Mouse (Mus musculus) bone marrow, adult 2 months (tissue): ENCODE measurements around the gene Ascc2. TPM values are rescaled to one million over a fixed set of nuclear protein-coding genes. Genes with fewer than 3 reads are reported as not detected.

Source experiments
- H3K27ac ChIP-seq: fragments of 200-500 bp; 2 replicates; pipeline ENCODE4 v1.5.1; 2012; ENCODE audit warnings: low read depth, mild to moderate bottlenecking, control low read depth, inconsistent platforms, low read length; ENCODE audit not compliant: control insufficient read depth, poor library complexity, insufficient read depth
- H3K4me1 ChIP-seq: fragments of 200-500 bp; 2 replicates; pipeline ENCODE4 v1.6.1; 2011; ENCODE audit warnings: low read length; ENCODE audit not compliant: control insufficient read depth, insufficient read depth
- H3K4me3 ChIP-seq: fragments of 200-500 bp; replicated peaks from 2 replicates; pipeline ENCODE3; 2011; ENCODE audit warnings: mild to moderate bottlenecking, low read depth, low read length, control low read depth; ENCODE audit not compliant: control insufficient read depth
- CTCF ChIP-seq: fragments of 200-500 bp; IDR thresholded peaks from 2 replicates; pipeline ENCODE4 v1.5.1; 2011; ENCODE audit warnings: low read length, control low read depth; ENCODE audit not compliant: control insufficient read depth, insufficient read depth
- POLR2A ChIP-seq: fragments of 200-500 bp; IDR thresholded peaks from 2 replicates; pipeline ENCODE4 v1.6.1; 2011; ENCODE audit warnings: low read depth, mild to moderate bottlenecking, control low read depth, low read length, borderline replicate concordance; ENCODE audit not compliant: control insufficient read depth
- WGBS: fragments of 180-500 bp; shearing (Covaris S2); methylation state at CpG from one replicate; pipeline ENCODE4 v1.1.7; 2018; 5-methylcytosine and 5-hydroxymethylcytosine counted together
- polyA plus RNA-seq: library from polyadenylated mRNA; stranded (reverse); fragments of >200 nt; gene quantifications from 2 replicates; pipeline ENCODE4 v1.2.4, GENCODE M21; 2011; ENCODE audit warnings: low replicate concordance; ENCODE audit not compliant: missing spikeins, insufficient read depth, insufficient read length

Ascc2 gene
- 11.3 and 18.1 TPM in 2 replicates for polyA plus RNA-seq

GRCm38 (mm10) chr11:4637534-4638234, at the start of gene Ascc2:
Ascc2 (plus strand) TSS chr11:4637747.
- no peak for TF ChIP-seq CTCF
- peak; percentile 49; the same call in 1 of the 2 replicates for TF ChIP-seq POLR2A
- under 1% methylated on average over 35 of the region's 35 CpGs for WGBS
- no peaks in the 10 kb centered on the region; the same call in 1 of the 2 replicates for H3K4me1 ChIP-seq
- peak within 1 kb of the TSS; percentile 83 for H3K4me3 ChIP-seq
- H3K27ac ChIP-seq = peak within 1 kb of the TSS; percentile 50; the same call in 1 of the 2 replicates

DNA sequence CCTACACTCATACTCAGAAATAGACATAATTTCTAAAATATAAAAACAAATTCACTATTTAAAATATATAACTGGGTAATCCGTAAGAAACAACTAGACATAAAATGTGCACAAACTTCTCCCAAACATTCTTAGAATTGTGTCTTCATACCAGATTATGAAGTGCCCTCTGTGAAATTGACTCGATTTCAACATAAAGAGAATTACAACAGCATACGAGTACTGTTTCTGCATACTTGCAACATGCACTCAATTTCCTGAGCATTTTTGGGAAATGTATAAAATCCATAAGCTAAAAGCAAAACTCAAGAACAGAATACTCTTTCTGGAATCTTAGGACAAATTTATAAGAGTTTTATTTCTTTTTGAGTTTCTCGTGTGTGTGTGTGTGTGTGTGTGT, 45.7 kb upstream of the Ascc2 start:
- Histone ChIP-seq H3K4me3 (peak overlapping the region; percentile 12), H3K27ac (no peak overlapping the region), H3K4me1 (peaks cover 1% of the 10 kb centered on the region; the same call in 1 of the 2 replicates)
- 30% methylated on average over 4 of the region's 4 CpGs for whole genome bisulfite sequencing
- TF ChIP-seq CTCF = no peak
- no peak for TF ChIP-seq POLR2A

DNA sequence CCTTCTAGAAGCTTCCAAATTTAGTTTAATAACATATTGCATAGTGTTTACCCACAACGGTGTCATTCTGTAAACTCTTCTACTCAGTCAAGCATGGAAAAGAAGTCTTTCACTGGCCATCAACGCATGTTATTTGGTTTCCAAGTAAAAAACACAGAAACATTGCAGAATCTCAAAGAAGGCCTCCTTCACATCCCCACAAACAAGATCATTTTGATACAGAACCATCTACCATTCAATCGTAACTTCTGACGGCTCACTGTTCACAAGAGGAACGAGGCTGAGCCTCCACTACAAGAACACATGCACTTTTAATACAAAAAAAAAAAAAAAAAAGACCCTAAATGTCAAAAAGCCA, 44.1 kb upstream of the Ascc2 start:
- peak overlapping the region; percentile 71 for H3K4me3 ChIP-seq
- H3K4me1 ChIP-seq = peaks cover 1% of the 10 kb centered on the region; the same call in 1 of the 2 replicates
- 2% methylated on average over 5 of the region's 5 CpGs for WGBS
- TF ChIP-seq POLR2A = no peak
- no peak for TF ChIP-seq CTCF
- no peak overlapping the region for H3K27ac ChIP-seq

GRCm38 (mm10) chr11:4593849-4594607, 43.5 kb upstream of the Ascc2 start:
- peak overlapping the region; percentile 71 for H3K4me3 ChIP-seq
- under 1% methylated on average over 44 of the region's 45 CpGs for WGBS
- peak overlapping the region; percentile 97 for H3K27ac ChIP-seq
- H3K4me1 ChIP-seq = peaks cover 1% of the 10 kb centered on the region; the same call in 1 of the 2 replicates
- TF ChIP-seq POLR2A = peak; percentile 24; the same call in 1 of the 2 replicates
- TF ChIP-seq CTCF = no peak; the same call in 1 of the 2 replicates

DNA sequence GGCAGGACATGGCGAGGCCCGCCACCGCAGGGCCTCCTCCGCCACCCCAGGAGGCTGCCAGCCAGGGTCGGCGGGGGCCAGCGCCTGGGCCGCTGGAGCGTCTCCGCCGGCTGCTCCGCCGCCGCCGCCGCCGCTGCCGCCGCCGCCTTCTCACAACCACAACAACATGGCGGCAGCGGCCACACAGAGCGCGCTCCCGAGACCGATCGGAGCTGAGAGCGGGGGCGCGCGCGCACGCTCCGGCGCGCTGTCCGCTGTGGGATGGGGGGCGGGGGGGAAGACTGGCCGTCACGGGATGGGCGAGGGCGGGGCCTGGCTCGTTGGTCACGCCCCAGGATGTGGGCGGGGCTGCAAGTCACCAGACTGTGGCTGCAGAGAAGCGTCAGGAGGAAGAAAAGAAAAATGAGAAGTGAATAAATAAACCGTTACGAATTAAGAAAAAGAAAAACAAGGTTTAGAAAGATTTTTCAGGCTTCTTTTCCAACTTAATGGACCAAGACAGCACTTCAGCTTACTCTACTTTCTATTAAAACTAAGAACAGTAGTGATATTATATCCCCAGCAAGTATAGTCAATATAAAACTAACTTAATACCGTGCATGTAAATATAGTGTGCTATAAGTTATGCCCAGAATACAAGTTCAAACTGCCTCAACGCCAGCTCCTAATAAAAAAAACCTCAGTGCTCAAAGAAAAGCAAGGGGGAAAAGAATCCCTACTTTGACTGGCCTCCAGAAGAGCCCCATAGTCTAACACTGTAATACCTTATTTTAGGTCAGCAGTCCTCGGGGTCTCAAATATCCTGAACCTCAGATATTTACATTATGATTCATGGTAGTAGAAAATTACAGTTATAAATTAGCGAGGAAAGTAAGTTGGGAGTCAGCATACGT, 42.7 kb upstream of the Ascc2 start, which contains the start of gene Mtmr3:
Mtmr3 (minus strand) TSS at position 256 of the 893 bp plus-strand sequence.
- Histone ChIP-seq H3K27ac (peak within 1 kb of the TSS; percentile 97), H3K4me3 (peak within 1 kb of the TSS; percentile 71), H3K4me1 (peaks cover 1% of the 10 kb centered on the region; the same call in 1 of the 2 replicates)
- TF ChIP-seq POLR2A (peak; percentile 42; the same call in 1 of the 2 replicates), CTCF (no peak)
- 2% methylated on average over 53 of the region's 53 CpGs for WGBS

DNA sequence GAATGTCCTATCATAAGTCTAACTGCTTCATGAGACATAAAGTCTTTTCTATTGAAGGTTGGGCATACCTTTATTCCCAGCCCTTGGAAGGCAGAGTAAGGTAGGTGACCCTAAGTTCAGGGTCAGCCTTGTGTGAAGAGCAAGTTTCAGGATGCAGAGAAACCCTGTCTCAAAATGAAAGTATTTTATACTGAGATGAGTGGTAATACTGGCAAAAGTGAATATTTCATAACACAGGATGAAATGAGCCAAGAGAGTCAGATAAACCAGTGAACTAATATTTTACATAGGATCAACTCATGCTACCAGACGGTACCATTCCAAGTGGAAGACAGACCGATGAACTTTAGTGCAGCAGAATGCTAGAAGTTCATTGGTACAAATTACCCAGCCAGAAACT, 39.1 kb upstream of the Ascc2 start:
- 43% methylated on average over 2 of the region's 2 CpGs for WGBS
- H3K4me1 ChIP-seq = peaks cover 1% of the 10 kb centered on the region; the same call in 1 of the 2 replicates
- TF ChIP-seq POLR2A = no peak
- no peak for TF ChIP-seq CTCF
- no peak overlapping the region for H3K27ac ChIP-seq
- no peak overlapping the region for H3K4me3 ChIP-seq

DNA sequence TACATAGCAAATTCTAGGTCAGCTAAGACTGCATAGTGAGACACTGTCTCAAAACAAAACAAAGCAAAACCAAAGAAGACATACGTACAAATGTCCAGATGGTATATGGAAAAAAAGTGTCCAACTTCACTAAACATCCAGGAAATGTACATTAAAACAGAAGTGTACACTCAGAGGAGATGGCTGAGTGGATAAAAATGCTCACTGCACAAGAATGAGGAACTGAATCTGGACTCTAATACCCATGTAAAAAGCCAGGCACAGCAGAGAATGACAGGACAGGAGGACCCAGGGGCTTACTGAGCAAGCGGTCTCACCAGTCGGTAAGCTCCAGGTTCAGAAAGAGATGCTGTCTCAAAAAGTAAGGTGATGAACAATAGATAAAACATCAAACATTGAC, 37.6 kb upstream of the Ascc2 start:
- whole genome bisulfite sequencing = 22% methylated on average over 3 of the region's 3 CpGs
- Histone ChIP-seq H3K4me1 (peaks cover 1% of the 10 kb centered on the region; the same call in 1 of the 2 replicates), H3K4me3 (no peak overlapping the region), H3K27ac (peak overlapping the region; percentile 32; the same call in 1 of the 2 replicates)
- TF ChIP-seq POLR2A = no peak
- TF ChIP-seq CTCF = no peak
